Mouse (Mus musculus) limb, embryonic 15.5 days (tissue): ENCODE results near the gene Tubb2b. TPM values are rescaled to one million over a fixed set of nuclear protein-coding genes. Genes with fewer than 3 reads are reported as not detected.

Experiments used
- ATAC-seq: fragments of 200-750 bp; cut with Nextera tagmentation; 2 replicates; pipeline ENCODE4 v1.8.0; 2017; ENCODE audit warnings: low read depth, moderate TSS enrichment; ENCODE audit not compliant: insufficient number of reproducible peaks, low FRiP score, low TSS enrichment
- H3K27ac ChIP-seq: fragments of 300-500 bp; sonication (generic); 2 replicates; pipeline ENCODE4 v1.5.1; 2015; ENCODE audit warnings: moderate library complexity, mild to moderate bottlenecking, inconsistent platforms
- H3K27me3 ChIP-seq: fragments of 300-500 bp; sonication (generic); 2 replicates; pipeline ENCODE4 v1.6.1; 2015; ENCODE audit warnings: inconsistent platforms
- H3K36me3 ChIP-seq: fragments of 300-500 bp; sonication (generic); 2 replicates; pipeline ENCODE4 v1.6.1; 2015; ENCODE audit warnings: inconsistent platforms
- H3K4me1 ChIP-seq: fragments of 300-500 bp; sonication (generic); 2 replicates; pipeline ENCODE4 v1.6.1; 2015; ENCODE audit warnings: inconsistent platforms
- H3K4me2 ChIP-seq: fragments of 300-500 bp; sonication (generic); 2 replicates; pipeline ENCODE4 v1.6.1; 2015; ENCODE audit warnings: mild to moderate bottlenecking, inconsistent platforms
- H3K4me3 ChIP-seq: fragments of 300-500 bp; sonication (generic); 2 replicates; pipeline ENCODE4 v1.5.1; 2015; ENCODE audit warnings: mild to moderate bottlenecking, inconsistent platforms
- H3K9ac ChIP-seq: fragments of 300-500 bp; sonication (generic); 2 replicates; pipeline ENCODE4 v1.6.1; 2015; ENCODE audit warnings: inconsistent platforms
- H3K9me3 ChIP-seq: fragments of 300-500 bp; sonication (generic); 2 replicates; pipeline ENCODE4 v1.6.1; 2016; ENCODE audit warnings: inconsistent platforms
- WGBS: fragments of 180-500 bp; shearing (Covaris S2); methylation state at CpG from one replicate; pipeline ENCODE4 v1.1.7; 2015; 5-methylcytosine and 5-hydroxymethylcytosine counted together
- polyA plus RNA-seq: library from polyadenylated mRNA; unstranded; fragments of >200 nt; fragmentation: Nextera tagmentation; extraction: Ambion mirVana; gene quantifications from 2 replicates; pipeline ENCODE4 v1.2.1, GENCODE M21; 2015

Tubb2b gene
- polyA plus RNA-seq, result 33.5 and 34.5 TPM in 2 replicates

GRCm38 (mm10) chr13:34130226-34130731 is at the start of gene Tubb2b:
Gene Tubb2b, minus strand, starts transcription at chr13:34130466.
- H3K36me3 ChIP-seq, result no peaks in the 10 kb centered on the region
- peak within 1 kb of the TSS; percentile 64 for H3K4me3 ChIP-seq
- ATAC-seq, result peak; percentile 88
- H3K9me3 ChIP-seq, result no peaks in the 10 kb centered on the region
- H3K9ac ChIP-seq, result peak within 1 kb of the TSS; percentile 51
- H3K4me1 ChIP-seq, result peaks cover 57% of the 10 kb centered on the region
- peak within 1 kb of the TSS; percentile 84 for H3K4me2 ChIP-seq
- WGBS, result under 1% methylated on average over 26 of the region's 26 CpGs
- H3K27me3 ChIP-seq, result peaks cover 10% of the 10 kb centered on the region; the same call in 1 of the 2 replicates
- H3K27ac ChIP-seq, result peak within 1 kb of the TSS; percentile 78

DNA sequence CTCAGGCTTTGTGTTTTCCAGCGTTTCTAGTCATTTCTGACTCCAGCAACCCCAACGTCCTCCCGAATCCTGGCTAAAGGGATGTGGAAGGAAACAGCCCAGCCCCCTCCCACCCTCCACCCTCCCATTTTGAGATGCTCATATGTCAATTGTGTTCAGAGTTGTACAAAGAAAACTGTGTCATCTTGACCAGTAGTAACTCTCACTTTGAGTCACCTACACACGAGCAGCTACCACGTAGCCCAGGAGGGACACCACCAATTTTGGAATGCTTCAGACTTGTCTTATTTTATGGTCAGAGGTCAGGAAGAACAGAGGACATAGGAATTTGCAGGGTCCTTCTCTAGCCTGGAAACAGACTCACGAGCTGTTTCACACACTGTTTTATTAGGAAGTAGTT is 43.8 kb upstream of the Tubb2b start:
- Histone ChIP-seq H3K9ac (no peak overlapping the region), H3K4me3 (no peak overlapping the region), H3K4me1 (no peaks in the 10 kb centered on the region), H3K27me3 (no peaks in the 10 kb centered on the region), H3K4me2 (no peak overlapping the region), H3K36me3 (peaks cover 5% of the 10 kb centered on the region), H3K9me3 (no peaks in the 10 kb centered on the region), H3K27ac (no peak overlapping the region)
- no peak for ATAC-seq
- WGBS, result 87% methylated on average over 6 of the region's 6 CpGs

DNA sequence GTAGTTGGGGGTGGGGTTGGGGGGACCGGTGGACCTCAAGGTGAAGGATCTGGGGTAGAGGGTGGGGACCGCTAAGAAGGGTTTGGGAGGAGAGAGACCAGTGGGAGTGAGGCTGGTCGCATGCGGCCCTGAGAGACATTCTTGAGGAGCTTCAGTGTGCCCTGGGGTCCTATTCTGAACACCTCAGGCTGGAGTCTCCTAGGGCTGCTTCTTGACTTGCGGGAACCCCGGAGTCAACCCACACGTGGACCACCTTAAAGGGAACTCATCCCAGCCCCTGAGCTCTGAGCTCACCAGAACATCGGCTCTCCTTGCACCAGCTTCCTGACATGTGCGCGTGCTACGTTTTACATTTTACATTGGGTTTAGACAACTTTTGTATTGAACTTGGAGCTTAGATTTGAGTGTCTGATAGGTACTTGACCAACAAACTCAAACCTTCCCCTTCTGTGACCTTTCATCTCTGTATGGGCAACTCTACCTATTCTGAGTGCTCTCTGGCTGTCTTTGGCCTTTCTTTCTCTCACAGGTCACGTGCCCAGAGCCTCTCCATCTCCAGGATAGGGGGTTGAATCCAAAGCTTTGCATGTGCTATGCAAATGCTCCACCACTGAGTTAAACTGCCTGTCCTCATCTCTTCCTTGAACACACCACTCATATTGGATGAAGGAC is 33.2 kb upstream of the Tubb2b start:
- Histone ChIP-seq H3K27ac (peak overlapping the region; percentile 96), H3K36me3 (peaks cover 9% of the 10 kb centered on the region), H3K4me2 (peak overlapping the region; percentile 80), H3K9ac (peak overlapping the region; percentile 55), H3K9me3 (no peaks in the 10 kb centered on the region), H3K27me3 (no peaks in the 10 kb centered on the region), H3K4me1 (peaks cover 15% of the 10 kb centered on the region), H3K4me3 (peak overlapping the region; percentile 86)
- WGBS, result 33% methylated on average over 12 of the region's 12 CpGs
- ATAC-seq, result no peak; the same call in 1 of the 2 replicates

- Histone ChIP-seq H3K9ac (peak within 1 kb of the TSS; percentile 55), H3K27ac (peak within 1 kb of the TSS; percentile 96), H3K9me3 (no peaks in the 10 kb centered on the region), H3K4me2 (peak within 1 kb of the TSS; percentile 80), H3K4me3 (peak within 1 kb of the TSS; percentile 86), H3K27me3 (no peaks in the 10 kb centered on the region), H3K36me3 (peaks cover 9% of the 10 kb centered on the region), H3K4me1 (peaks cover 15% of the 10 kb centered on the region)
- peak; percentile 95 for ATAC-seq
- 2% methylated on average over 44 of the region's 44 CpGs for WGBS
Observed at GRCm38 (mm10) chr13:34162491-34163303, 32.4 kb upstream of the Tubb2b start, which contains the start of gene Psmg4. Gene Psmg4, plus strand, starts transcription at chr13:34162964.

GRCm38 (mm10) chr13:34159926-34160325 is 29.7 kb upstream of the Tubb2b start:
- no peak for ATAC-seq
- Histone ChIP-seq H3K4me2 (no peak overlapping the region), H3K27me3 (no peaks in the 10 kb centered on the region), H3K9me3 (no peaks in the 10 kb centered on the region), H3K4me3 (no peak overlapping the region), H3K36me3 (no peaks in the 10 kb centered on the region), H3K27ac (no peak overlapping the region), H3K4me1 (peaks cover 21% of the 10 kb centered on the region), H3K9ac (no peak overlapping the region)
- WGBS, result 63% methylated on average over 1 of the region's 1 CpGs

DNA sequence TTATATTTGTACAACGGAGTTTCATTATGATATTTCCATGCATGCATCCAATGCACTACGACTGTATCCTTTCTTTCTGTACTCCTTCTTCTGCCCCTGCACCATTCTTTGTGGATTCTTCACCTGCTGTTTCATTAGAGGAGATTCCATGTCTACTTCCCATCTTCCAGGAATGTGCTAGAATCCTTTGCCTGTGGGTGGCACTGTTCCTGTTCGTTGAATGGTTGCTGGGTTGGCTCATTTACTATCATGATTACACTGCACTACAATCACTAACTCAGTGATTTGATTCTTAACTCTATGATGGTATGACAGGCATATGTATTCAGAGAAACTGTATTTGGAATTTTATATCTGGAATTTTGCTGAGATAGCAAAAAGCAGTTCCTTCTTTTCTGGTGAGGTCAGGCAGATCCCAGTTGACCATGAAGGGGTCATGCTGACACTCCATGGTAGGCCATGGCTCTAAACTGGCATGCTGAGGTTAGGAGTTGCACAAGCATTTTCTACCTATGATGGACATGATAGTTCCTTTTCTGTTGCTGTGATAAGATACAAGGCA is 27.4 kb upstream of the Tubb2b start:
- no peak for ATAC-seq

GRCm38 (mm10) chr13:34156840-34157185 is 26.5 kb upstream of the Tubb2b start:
- no peaks in the 10 kb centered on the region for H3K36me3 ChIP-seq
- H3K4me2 ChIP-seq, result no peak overlapping the region
- H3K27ac ChIP-seq, result peak overlapping the region; percentile 72
- H3K27me3 ChIP-seq, result no peaks in the 10 kb centered on the region
- no peak overlapping the region for H3K4me3 ChIP-seq
- WGBS, result 69% methylated on average over 2 of the region's 2 CpGs
- no peaks in the 10 kb centered on the region for H3K9me3 ChIP-seq
- H3K4me1 ChIP-seq, result peaks cover 24% of the 10 kb centered on the region
- no peak for ATAC-seq
- H3K9ac ChIP-seq, result no peak overlapping the region

More for the DNA sequence above, 27.4 kb upstream of the Tubb2b start:
- H3K36me3 ChIP-seq, result no peaks in the 10 kb centered on the region
- H3K27me3 ChIP-seq, result no peaks in the 10 kb centered on the region
- H3K4me3 ChIP-seq, result no peak overlapping the region
- H3K4me1 ChIP-seq, result peaks cover 31% of the 10 kb centered on the region
- H3K27ac ChIP-seq, result no peak overlapping the region
- no peak overlapping the region for H3K9ac ChIP-seq
- WGBS, result 87% methylated on average over 3 of the region's 3 CpGs
- no peak overlapping the region for H3K4me2 ChIP-seq
- H3K9me3 ChIP-seq, result no peaks in the 10 kb centered on the region

DNA sequence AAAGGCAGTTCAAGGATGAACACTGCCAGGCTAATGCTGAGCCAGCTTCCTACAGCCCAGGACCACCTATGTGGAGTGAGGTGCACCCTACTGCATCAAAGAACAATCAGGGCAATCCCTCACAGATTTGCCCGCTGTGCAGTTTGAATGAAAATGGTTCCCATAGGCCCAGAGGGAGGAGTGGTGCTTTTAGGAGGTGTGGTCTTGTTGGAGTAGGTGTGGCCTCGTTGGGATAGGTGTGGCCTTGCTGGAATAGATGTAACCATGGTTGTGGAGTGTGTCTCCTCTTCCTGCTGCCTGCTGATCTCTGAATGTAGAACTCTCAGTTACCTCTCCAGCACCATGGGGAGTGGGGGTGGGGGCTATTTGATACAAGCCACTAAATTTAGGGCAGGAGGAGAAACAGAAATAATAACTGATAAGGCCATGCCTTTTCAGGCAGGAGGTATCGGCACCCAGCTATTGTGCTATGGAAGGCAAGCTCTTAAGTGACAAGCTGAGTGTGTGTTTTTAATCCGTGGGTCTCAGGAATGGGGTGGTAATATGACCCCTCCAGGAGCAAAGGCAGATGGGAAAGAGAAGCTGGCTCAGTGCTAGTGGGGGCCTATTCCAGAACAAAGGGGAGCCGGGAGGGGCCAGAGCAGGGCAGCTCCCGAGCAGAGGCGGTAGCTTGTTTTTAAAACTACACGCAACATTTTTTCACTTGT is 26.0 kb upstream of the Tubb2b start:
- H3K4me3 ChIP-seq, result no peak overlapping the region
- no peak overlapping the region for H3K4me2 ChIP-seq
- peak; percentile 62; the same call in 1 of the 2 replicates for ATAC-seq
- no peaks in the 10 kb centered on the region for H3K27me3 ChIP-seq
- H3K9ac ChIP-seq, result no peak overlapping the region
- 48% methylated on average over 8 of the region's 8 CpGs for WGBS
- H3K9me3 ChIP-seq, result no peaks in the 10 kb centered on the region
- peaks cover 24% of the 10 kb centered on the region for H3K4me1 ChIP-seq
- H3K27ac ChIP-seq, result peak overlapping the region; percentile 72
- no peaks in the 10 kb centered on the region for H3K36me3 ChIP-seq

DNA sequence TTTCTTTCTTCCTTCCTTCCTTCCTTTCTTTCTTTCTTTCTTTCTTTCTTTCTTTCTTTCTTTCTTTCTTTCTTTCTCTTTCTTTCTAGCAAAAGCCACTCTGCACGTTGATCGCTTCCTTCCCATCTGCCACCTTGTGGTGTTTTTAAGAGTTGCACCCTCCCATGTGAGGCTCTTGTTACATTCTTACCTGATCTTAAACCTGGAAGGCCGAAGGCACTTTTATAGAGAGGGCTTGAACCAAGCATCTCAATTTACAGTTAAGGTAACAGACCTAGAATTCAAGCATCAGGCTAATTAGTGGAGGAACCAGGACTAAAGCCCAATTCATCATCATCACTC is 24.6 kb upstream of the Tubb2b start:
- Histone ChIP-seq H3K4me1 (peaks cover 32% of the 10 kb centered on the region), H3K36me3 (no peaks in the 10 kb centered on the region), H3K27ac (no peak overlapping the region; the same call in 1 of the 2 replicates), H3K4me2 (peak overlapping the region; percentile 33; the same call in 1 of the 2 replicates), H3K27me3 (no peaks in the 10 kb centered on the region), H3K9ac (no peak overlapping the region), H3K4me3 (peak overlapping the region; percentile 12; the same call in 1 of the 2 replicates), H3K9me3 (no peaks in the 10 kb centered on the region)
- WGBS, result 16% methylated on average over 3 of the region's 3 CpGs
- no peak for ATAC-seq

DNA sequence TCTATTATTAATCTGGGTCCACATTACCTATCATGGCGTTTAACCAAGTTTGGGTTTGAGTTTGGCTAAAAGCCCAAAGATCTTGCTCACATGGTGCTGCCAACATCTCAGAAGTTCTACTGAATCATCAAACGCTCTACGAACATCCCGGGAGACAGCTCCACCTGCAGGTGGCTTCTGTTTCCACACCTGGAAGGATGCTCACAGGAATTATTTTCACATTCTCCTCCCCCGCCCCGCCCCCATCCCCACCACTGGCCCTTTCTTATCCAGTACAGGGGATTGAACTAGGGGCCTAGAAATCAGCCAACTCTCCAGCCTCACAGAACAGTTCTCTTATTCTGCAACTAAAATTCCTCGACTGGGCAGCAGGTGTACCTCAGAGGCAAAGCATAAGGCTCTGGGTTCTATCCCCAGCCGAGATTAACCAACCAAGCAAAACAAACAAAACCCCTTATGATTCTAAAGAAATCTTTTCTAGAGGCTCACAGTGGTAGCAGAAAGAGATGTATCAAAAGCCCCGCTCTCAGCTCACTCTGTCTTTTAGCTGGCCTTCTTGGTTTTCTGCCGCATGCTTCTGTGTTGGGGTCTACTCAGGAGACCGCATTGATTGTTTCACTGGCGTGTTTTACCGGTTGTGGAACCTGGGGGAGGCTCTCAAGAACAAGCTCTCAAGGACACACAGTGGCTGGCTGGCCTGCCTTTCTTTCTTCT is 24.1 kb upstream of the Tubb2b start:
- Histone ChIP-seq H3K9ac (no peak overlapping the region), H3K4me3 (peak overlapping the region; percentile 12; the same call in 1 of the 2 replicates)
- WGBS, result 55% methylated on average over 13 of the region's 13 CpGs

More for the DNA sequence above, 24.1 kb upstream of the Tubb2b start:
- Histone ChIP-seq H3K4me1 (peaks cover 36% of the 10 kb centered on the region), H3K4me2 (peak overlapping the region; percentile 33; the same call in 1 of the 2 replicates), H3K9me3 (no peaks in the 10 kb centered on the region), H3K36me3 (no peaks in the 10 kb centered on the region), H3K27me3 (no peaks in the 10 kb centered on the region), H3K27ac (no peak overlapping the region; the same call in 1 of the 2 replicates)
- no peak for ATAC-seq
